In genomic region chr5:30913060-30913841, GRCm38 (mm10) we compare ENCODE assay signal across 8 mouse cellular contexts. TPM values are rescaled to one million over a fixed set of nuclear protein-coding genes. Genes with fewer than 3 reads are reported as not detected.
A peak's percentile ranks its signal among the peaks of the same experiment; 100 is the strongest.
DNase-seq lines count a peak whose midpoint lies in the region; ATAC-seq and TF ChIP-seq lines count a peak whose summit lies in the region.

Gene Emilin1, plus strand, starts transcription at chr5:30913402.

- no peak for DNase-seq in gonadal fat pad, adult 2 months (ENCODE audit: low read depth)
- peak; percentile 49 for DNase-seq in ovary, postnatal 14 days (ENCODE audit: low spot score)
- DNase-seq in right cerebral cortex, adult 18-20 months = no peak
- no peak for DNase-seq in layer of hippocampus, adult 9-11 months

- H3K4me3 ChIP-seq in E14TG2a.4 (replicated peaks; ENCODE audit: low read length) = peak within 1 kb of the TSS; percentile 69
- peak within 1 kb of the TSS; percentile 53 for H3K4me3 ChIP-seq in intestine, embryonic 15.5 days (replicated peaks)
- H3K4me3 ChIP-seq in lung, embryonic 15.5 days = peak within 1 kb of the TSS; percentile 52

- TF ChIP-seq CTCF in E14TG2a.4 (conservative IDR thresholded peaks at IDR 0.05; ENCODE audit: low read length) = no peak

- peak within 1 kb of the TSS; percentile 79 for H3K4me2 ChIP-seq in intestine, embryonic 15.5 days (replicated peaks)
- peak within 1 kb of the TSS; percentile 77 for H3K4me2 ChIP-seq in lung, embryonic 15.5 days

- peak within 1 kb of the TSS; percentile 67 for H3K9ac ChIP-seq in intestine, embryonic 15.5 days
- H3K9ac ChIP-seq in lung, embryonic 15.5 days = peak within 1 kb of the TSS; percentile 67

- WGBS in intestine, embryonic 15.5 days = 21% methylated on average over 12 of the region's 13 CpGs
- 12% methylated on average over 12 of the region's 13 CpGs for WGBS in lung, embryonic 15.5 days

- H3K27ac ChIP-seq in intestine, embryonic 15.5 days = peak within 1 kb of the TSS; percentile 96
- H3K27ac ChIP-seq in lung, embryonic 15.5 days = peak within 1 kb of the TSS; percentile 98

- no peaks in the 10 kb centered on the region for H3K36me3 ChIP-seq in E14TG2a.4 (ENCODE audit: insufficient read depth, low read length)
- H3K36me3 ChIP-seq in intestine, embryonic 15.5 days = peaks cover 13% of the 10 kb centered on the region
- peaks cover 15% of the 10 kb centered on the region for H3K36me3 ChIP-seq in lung, embryonic 15.5 days

- H3K4me1 ChIP-seq in E14TG2a.4 (replicated peaks; ENCODE audit: low read depth, low read length) = peaks cover 74% of the 10 kb centered on the region
- H3K4me1 ChIP-seq in intestine, embryonic 15.5 days (replicated peaks) = peaks cover 57% of the 10 kb centered on the region
- peaks cover 51% of the 10 kb centered on the region for H3K4me1 ChIP-seq in lung, embryonic 15.5 days

- H3K9me3 ChIP-seq in E14TG2a.4 (ENCODE audit: low read length) = no peaks in the 10 kb centered on the region
- H3K9me3 ChIP-seq in intestine, embryonic 15.5 days = no peaks in the 10 kb centered on the region
- no peaks in the 10 kb centered on the region for H3K9me3 ChIP-seq in lung, embryonic 15.5 days

- ATAC-seq in common myeloid progenitor, adult 5-6 weeks (replicated peaks; ENCODE audit: low read depth, poor library complexity, severe bottlenecking) = peak; percentile 37
- ATAC-seq in intestine, embryonic 15.5 days = peak; percentile 64
- peak; percentile 82 for ATAC-seq in lung, embryonic 15.5 days (ENCODE audit: borderline replicate concordance, extremely low read depth, low FRiP score, low TSS enrichment)

- 0 out of 2 replicates have a peak, but pooled peaks cover 4% of the 10 kb centered on the region for H3K27me3 ChIP-seq in E14TG2a.4 (ENCODE audit: insufficient read depth, low read length)
- no peaks in the 10 kb centered on the region for H3K27me3 ChIP-seq in intestine, embryonic 15.5 days (replicated peaks)
- no peaks in the 10 kb centered on the region for H3K27me3 ChIP-seq in lung, embryonic 15.5 days

RNA-seq across cellular contexts. Expression of gene Emilin1, which starts in this region (rescaled TPM):
- 58.2 and 87.3 TPM in 2 replicates for total RNA-seq in common myeloid progenitor, adult 5-6 weeks (2017)
- 39.9 and 45.3 TPM in 2 replicates for polyA plus RNA-seq in gonadal fat pad, adult 2 months (2012; rRNA removed)
- 183 and 190 TPM in 2 replicates for polyA plus RNA-seq in intestine, embryonic 15.5 days (2015; fragmentation: Nextera tagmentation; extraction: Ambion mirVana)
- 228 and 233 TPM in 2 replicates for polyA plus RNA-seq in lung, embryonic 15.5 days (2015; fragmentation: Nextera tagmentation; extraction: Ambion mirVana)
